Mouse (Mus musculus) heart, postnatal 0 days (tissue): Measurements from ENCODE around the gene Tdrkh.

Experiments used
- CTCF ChIP-seq: IDR thresholded peaks from 2 replicates; pipeline ENCODE4 v1.5.1; 2016; ENCODE audit warnings: antibody characterized with exemption, control low read depth, low read depth
- EP300 ChIP-seq: IDR thresholded peaks from 2 replicates; pipeline ENCODE4 v1.6.1; 2016; ENCODE audit warnings: antibody characterized with exemption, low read depth

GRCm38 (mm10) chr3:94434305-94434704 is 21.2 kb downstream of the Tdrkh start:
- TF ChIP-seq CTCF (no peak), EP300 (no peak)
